Mouse (Mus musculus) midbrain, embryonic 12.5 days (tissue): ENCODE results near the gene Nup50. TPM values are rescaled to one million over a fixed set of nuclear protein-coding genes. Genes with fewer than 3 reads are reported as not detected.
A peak's percentile ranks its signal among the peaks of the same experiment; 100 is the strongest.

Source experiments
- ATAC-seq: fragments of 200-750 bp; cut with Nextera tagmentation; 2 replicates; pipeline ENCODE4 v1.8.0; 2017; ENCODE audit warnings: low read depth, moderate TSS enrichment, moderate library complexity; ENCODE audit not compliant: low FRiP score
- H3K27ac ChIP-seq: fragments of 300-500 bp; sonication (generic); replicated peaks from 2 replicates; pipeline ENCODE4 v1.5.1; 2016; ENCODE audit warnings: mild to moderate bottlenecking
- H3K27me3 ChIP-seq: fragments of 300-500 bp; sonication (generic); 2 replicates; pipeline ENCODE4 v1.6.1; 2016; ENCODE audit warnings: mild to moderate bottlenecking
- H3K36me3 ChIP-seq: fragments of 300-500 bp; sonication (generic); 2 replicates; pipeline ENCODE4 v1.6.1; 2016
- H3K4me1 ChIP-seq: fragments of 300-500 bp; sonication (generic); 2 replicates; pipeline ENCODE4 v1.6.1; 2016
- H3K4me2 ChIP-seq: fragments of 300-500 bp; sonication (generic); replicated peaks from 2 replicates; pipeline ENCODE4 v1.6.1; 2016; ENCODE audit warnings: mild to moderate bottlenecking, moderate library complexity
- H3K4me3 ChIP-seq: fragments of 300-500 bp; sonication (generic); 2 replicates; pipeline ENCODE4 v1.5.1; 2016; ENCODE audit warnings: mild to moderate bottlenecking
- H3K9ac ChIP-seq: fragments of 300-500 bp; sonication (generic); replicated peaks from 2 replicates; pipeline ENCODE4 v1.6.1; 2016; ENCODE audit warnings: mild to moderate bottlenecking, moderate library complexity
- H3K9me3 ChIP-seq: fragments of 300-500 bp; sonication (generic); 2 replicates; pipeline ENCODE4 v1.6.1; 2016; ENCODE audit warnings: mild to moderate bottlenecking
- WGBS: fragments of 180-500 bp; shearing (Covaris S2); methylation state at CpG from one replicate; pipeline ENCODE4 v1.1.7; 2016; 5-methylcytosine and 5-hydroxymethylcytosine counted together
- microRNA-seq: library from miRNA; unstranded; fragments of <30 nt; microRNA quantifications from one replicate; pipeline ENCODE4, GENCODE M21; 2017
- polyA plus RNA-seq: library from polyadenylated mRNA; unstranded; fragments of >200 nt; fragmentation: Nextera tagmentation; extraction: Ambion mirVana; gene quantifications from 2 replicates; pipeline ENCODE4 v1.2.1, GENCODE M21; 2016

The Nup50 gene
- polyA plus RNA-seq, 1 experiment from 2014 or later = 65.2 TPM

DNA sequence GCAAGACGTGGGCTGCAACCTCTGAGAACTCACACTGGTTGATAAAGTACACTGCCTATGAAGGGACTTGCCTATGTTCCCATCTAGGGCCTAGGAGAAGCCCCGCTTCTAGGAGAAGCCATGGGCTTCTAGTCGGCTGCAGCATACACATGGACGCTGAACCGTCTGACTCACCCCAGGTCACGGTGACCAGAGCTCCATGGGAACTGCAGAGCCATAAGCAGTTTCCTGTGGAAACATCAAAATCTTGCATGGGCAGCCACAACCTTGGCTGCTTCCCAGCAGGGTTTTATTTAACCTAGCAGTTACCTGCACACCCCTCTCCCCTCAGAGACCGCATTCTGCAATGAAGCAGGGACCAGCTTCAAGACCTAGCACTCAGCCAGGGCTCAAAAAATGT, 60.5 kb downstream of the Nup50 start:
- H3K9me3 ChIP-seq = no peaks in the 10 kb centered on the region

GRCm38 (mm10) chr15:84985516-84986160, 62.4 kb downstream of the Nup50 start:
- Histone ChIP-seq H3K36me3 (no peaks in the 10 kb centered on the region), H3K9ac (no peak overlapping the region), H3K27me3 (peaks cover 5% of the 10 kb centered on the region), H3K4me3 (0 out of 2 replicates have a peak overlapping the region, but pooled peaks have one; percentile 86), H3K27ac (no peak overlapping the region), H3K9me3 (no peaks in the 10 kb centered on the region), H3K4me1 (peaks cover 34% of the 10 kb centered on the region), H3K4me2 (peak overlapping the region; percentile 70)
- WGBS = 90% methylated on average over 12 of the region's 12 CpGs
- ATAC-seq = no peak

More for the DNA sequence above, 60.5 kb downstream of the Nup50 start:
- Histone ChIP-seq H3K4me3 (no peak overlapping the region), H3K9ac (no peak overlapping the region), H3K36me3 (no peaks in the 10 kb centered on the region), H3K4me1 (peaks cover 26% of the 10 kb centered on the region), H3K27me3 (no peaks in the 10 kb centered on the region), H3K4me2 (no peak overlapping the region), H3K27ac (no peak overlapping the region)
- 86% methylated on average over 7 of the region's 7 CpGs for WGBS
- ATAC-seq = no peak

DNA sequence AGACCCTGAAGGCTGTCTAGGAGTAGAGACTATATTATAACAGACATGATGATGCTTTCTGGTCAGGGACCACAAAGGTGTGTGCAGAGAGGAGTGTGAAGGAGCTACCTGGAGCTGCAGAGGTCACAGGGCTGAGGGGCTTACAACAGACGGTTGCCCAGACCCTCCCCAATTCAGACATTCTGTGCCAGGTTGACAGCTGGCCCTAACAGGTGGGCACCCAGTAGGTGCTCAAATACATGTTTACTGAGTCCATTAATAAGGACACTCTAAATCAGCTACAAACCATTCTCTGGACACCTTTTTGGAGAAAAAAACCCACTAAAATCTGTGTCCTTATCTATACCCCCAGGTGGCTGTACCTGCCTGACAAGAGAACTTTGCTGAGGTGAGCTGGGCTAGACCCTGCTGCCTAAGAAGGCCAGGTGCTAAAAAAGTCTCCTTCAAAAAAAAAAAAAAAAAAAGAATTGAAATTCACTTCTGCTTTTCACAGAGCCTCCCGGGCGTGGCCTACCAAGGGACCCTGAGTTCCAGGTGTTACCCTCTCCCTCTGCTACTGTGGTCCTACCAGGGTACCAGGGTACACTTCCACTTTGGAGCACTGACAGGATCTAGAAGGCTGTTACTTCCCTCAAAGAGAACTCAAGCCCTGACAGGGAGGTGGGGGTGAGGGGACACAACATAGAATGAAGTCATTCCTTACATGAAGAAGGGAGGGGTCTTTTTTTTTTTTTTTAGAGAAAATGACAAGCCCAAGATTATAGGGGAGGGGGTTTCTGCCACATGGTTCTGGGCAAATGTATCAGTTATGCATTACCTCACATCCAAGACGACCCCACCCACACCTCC, 63.2 kb downstream of the Nup50 start:
- Histone ChIP-seq H3K9me3 (no peaks in the 10 kb centered on the region), H3K27ac (no peak overlapping the region), H3K4me1 (peaks cover 34% of the 10 kb centered on the region), H3K36me3 (no peaks in the 10 kb centered on the region), H3K4me3 (peak overlapping the region; percentile 86), H3K27me3 (peaks cover 8% of the 10 kb centered on the region), H3K4me2 (peak overlapping the region; percentile 70), H3K9ac (peak overlapping the region; percentile 93)
- ATAC-seq = no peak
- WGBS = 67% methylated on average over 4 of the region's 4 CpGs

GRCm38 (mm10) chr15:84987020-84987815, 64.0 kb downstream of the Nup50 start:
- Histone ChIP-seq H3K27ac (peak overlapping the region; percentile 63; the same call in 1 of the 2 replicates), H3K4me3 (peak overlapping the region; percentile 86), H3K9ac (peak overlapping the region; percentile 93), H3K27me3 (peaks cover 8% of the 10 kb centered on the region), H3K4me1 (peaks cover 34% of the 10 kb centered on the region), H3K4me2 (peak overlapping the region; percentile 70), H3K9me3 (no peaks in the 10 kb centered on the region), H3K36me3 (no peaks in the 10 kb centered on the region)
- under 1% methylated on average over 33 of the region's 53 CpGs for WGBS
- peak; percentile 57 for ATAC-seq

- Histone ChIP-seq H3K4me1 (peaks cover 34% of the 10 kb centered on the region), H3K27me3 (peaks cover 8% of the 10 kb centered on the region), H3K9ac (peak within 1 kb of the TSS; percentile 93), H3K27ac (peak within 1 kb of the TSS; percentile 63; the same call in 1 of the 2 replicates), H3K4me2 (peak within 1 kb of the TSS; percentile 70), H3K9me3 (no peaks in the 10 kb centered on the region), H3K4me3 (peak within 1 kb of the TSS; percentile 86), H3K36me3 (no peaks in the 10 kb centered on the region)
- 2% methylated on average over 52 of the region's 59 CpGs for WGBS
- ATAC-seq = peak; percentile 88
Observed at GRCm38 (mm10) chr15:84987874-84988825, 64.9 kb downstream of the Nup50 start, which contains the start of gene 5031439G07Rik. TSS of gene 5031439G07Rik (minus strand) at chr15:84988551.

GRCm38 (mm10) chr15:84989098-84989497, 65.9 kb downstream of the Nup50 start:
- no peaks in the 10 kb centered on the region for H3K9me3 ChIP-seq
- peaks cover 34% of the 10 kb centered on the region for H3K4me1 ChIP-seq
- no peak for ATAC-seq
- H3K36me3 ChIP-seq = no peaks in the 10 kb centered on the region
- H3K4me3 ChIP-seq = no peak overlapping the region
- no peak overlapping the region for H3K27ac ChIP-seq
- 67% methylated on average over 3 of the region's 3 CpGs for WGBS
- H3K27me3 ChIP-seq = peaks cover 8% of the 10 kb centered on the region
- H3K9ac ChIP-seq = no peak overlapping the region
- H3K4me2 ChIP-seq = no peak overlapping the region

GRCm38 (mm10) chr15:84989771-84990170, 66.6 kb downstream of the Nup50 start:
- H3K36me3 ChIP-seq = no peaks in the 10 kb centered on the region
- H3K27me3 ChIP-seq = peaks cover 8% of the 10 kb centered on the region
- H3K4me2 ChIP-seq = no peak overlapping the region
- H3K9me3 ChIP-seq = no peaks in the 10 kb centered on the region
- 45% methylated on average over 7 of the region's 7 CpGs for WGBS
- peaks cover 34% of the 10 kb centered on the region for H3K4me1 ChIP-seq
- H3K9ac ChIP-seq = no peak overlapping the region; the same call in 1 of the 2 replicates
- no peak overlapping the region for H3K27ac ChIP-seq
- no peak for ATAC-seq
- H3K4me3 ChIP-seq = no peak overlapping the region

Small RNA genes within 50 kb of the gene (microRNA-seq; reads per million reads assigned to microRNA genes)
- 36.9 reads per million, percentile 40 among the genes with 10 or more reads in this experiment for gene Mir1249

Other genes starting within 250 kb of the Nup50 start
- gene Arhgap8, start 203.4 kb upstream of the Nup50 start, polyA plus RNA-seq = 0.69 and 1.4 TPM in 2 replicates
- gene Phf21b, start 67.4 kb upstream of the Nup50 start, polyA plus RNA-seq = 21.6 and 22.3 TPM in 2 replicates
- 0.75 and 0.97 TPM in 2 replicates for gene Gm29666, start 3.4 kb upstream of the Nup50 start, polyA plus RNA-seq
- gene 5031439G07Rik, start 65.1 kb downstream of the Nup50 start, polyA plus RNA-seq = 15.5 and 16.2 TPM in 2 replicates
- 0.33 and 0.50 TPM in 2 replicates for gene Upk3a, start 93.7 kb downstream of the Nup50 start, polyA plus RNA-seq
- 30.3 and 31.6 TPM in 2 replicates for gene Fam118a, start 105.5 kb downstream of the Nup50 start, polyA plus RNA-seq
- 0.11 and 0.12 TPM in 2 replicates for gene Smc1b, start 208.6 kb downstream of the Nup50 start, polyA plus RNA-seq
- 0.69 and 0.98 TPM in 2 replicates for gene Ribc2, start 208.7 kb downstream of the Nup50 start, polyA plus RNA-seq